8 mouse cellular contexts compared by ENCODE assay signal in genomic region chr4:132841493-132841892, GRCm38 (mm10). TPM values are rescaled to one million over a fixed set of nuclear protein-coding genes. Genes with fewer than 3 reads are reported as not detected.
DNase-seq lines count a peak whose midpoint lies in the region; ATAC-seq and TF ChIP-seq lines count a peak whose summit lies in the region.

No protein-coding gene starts in this region.

- no peak for TF ChIP-seq CTCF in lung, embryonic 14.5 days (IDR thresholded peaks at IDR 0.05; ENCODE audit: low read depth)

- H3K36me3 ChIP-seq in lung, embryonic 14.5 days (ENCODE audit: insufficient read depth): peaks cover 41% of the 10 kb centered on the region
- H3K36me3 ChIP-seq in forebrain, embryonic 12.5 days (replicated peaks): peaks cover 41% of the 10 kb centered on the region
- peaks cover 39% of the 10 kb centered on the region for H3K36me3 ChIP-seq in limb, embryonic 14.5 days (ENCODE audit: control insufficient read depth, insufficient read depth, low read length)
- H3K36me3 ChIP-seq in stomach, embryonic 14.5 days (ENCODE audit: control insufficient read depth, insufficient read depth, low read length): peaks cover 34% of the 10 kb centered on the region

- peak overlapping the region; percentile 88 for H3K9ac ChIP-seq in lung, embryonic 14.5 days
- peak overlapping the region; percentile 95 for H3K9ac ChIP-seq in forebrain, embryonic 12.5 days
- peak overlapping the region; percentile 82 for H3K9ac ChIP-seq in limb, embryonic 14.5 days (ENCODE audit: low read depth, low read length, severe bottlenecking)
- H3K9ac ChIP-seq in stomach, embryonic 14.5 days (replicated peaks; ENCODE audit: low read depth, low read length): peak overlapping the region; percentile 89

- H3K27ac ChIP-seq in lung, embryonic 14.5 days (ENCODE audit: low read depth): no peak overlapping the region
- no peak overlapping the region for H3K27ac ChIP-seq in forebrain, embryonic 12.5 days
- no peak overlapping the region for H3K27ac ChIP-seq in limb, embryonic 14.5 days (replicated peaks; ENCODE audit: low read depth, low read length)
- H3K27ac ChIP-seq in stomach, embryonic 14.5 days (ENCODE audit: low read length): no peak overlapping the region

- H3K4me3 ChIP-seq in lung, embryonic 14.5 days (ENCODE audit: low read depth, low read length): peak overlapping the region; percentile 93
- H3K4me3 ChIP-seq in forebrain, embryonic 12.5 days (replicated peaks): peak overlapping the region; percentile 88
- H3K4me3 ChIP-seq in limb, embryonic 14.5 days (replicated peaks; ENCODE audit: low read length): peak overlapping the region; percentile 67
- H3K4me3 ChIP-seq in stomach, embryonic 14.5 days (ENCODE audit: low read depth, low read length): peak overlapping the region; percentile 93

- WGBS in lung, embryonic 14.5 days: 78% methylated on average over 3 of the region's 3 CpGs
- 83% methylated on average over 3 of the region's 3 CpGs for WGBS in forebrain, embryonic 12.5 days
- 78% methylated on average over 3 of the region's 3 CpGs for WGBS in limb, embryonic 14.5 days
- WGBS in stomach, embryonic 14.5 days: 76% methylated on average over 3 of the region's 3 CpGs

- H3K27me3 ChIP-seq in lung, embryonic 14.5 days (ENCODE audit: insufficient read depth, low read length): no peaks in the 10 kb centered on the region
- no peaks in the 10 kb centered on the region for H3K27me3 ChIP-seq in forebrain, embryonic 12.5 days
- no peaks in the 10 kb centered on the region for H3K27me3 ChIP-seq in limb, embryonic 14.5 days (ENCODE audit: control insufficient read depth, insufficient read depth, low read length)
- H3K27me3 ChIP-seq in stomach, embryonic 14.5 days (ENCODE audit: control insufficient read depth, insufficient read depth, low read length): no peaks in the 10 kb centered on the region

- peak overlapping the region; percentile 65 for H3K4me2 ChIP-seq in lung, embryonic 14.5 days
- H3K4me2 ChIP-seq in forebrain, embryonic 12.5 days: peak overlapping the region; percentile 68
- H3K4me2 ChIP-seq in limb, embryonic 14.5 days (replicated peaks; ENCODE audit: low read depth, low read length, severe bottlenecking): peak overlapping the region; percentile 57
- H3K4me2 ChIP-seq in stomach, embryonic 14.5 days (replicated peaks; ENCODE audit: low read depth, low read length): peak overlapping the region; percentile 71

- TF ChIP-seq POLR2A in limb, embryonic 14.5 days (IDR thresholded peaks at IDR 0.05; ENCODE audit: borderline replicate concordance, extremely low read depth, insufficient read depth, insufficient read length): no peak

- ATAC-seq in lung, embryonic 14.5 days (ENCODE audit: insufficient read depth): no peak
- no peak for ATAC-seq in forebrain, embryonic 12.5 days (ENCODE audit: low FRiP score)
- no peak for ATAC-seq in limb, embryonic 14.5 days (ENCODE audit: low FRiP score, low read depth)
- ATAC-seq in stomach, embryonic 14.5 days (ENCODE audit: insufficient number of reproducible peaks, insufficient read depth, low FRiP score, low read depth): no peak

- no peaks in the 10 kb centered on the region for H3K9me3 ChIP-seq in lung, embryonic 14.5 days (ENCODE audit: low read depth, low read length)
- H3K9me3 ChIP-seq in forebrain, embryonic 12.5 days: no peaks in the 10 kb centered on the region
- no peaks in the 10 kb centered on the region for H3K9me3 ChIP-seq in limb, embryonic 14.5 days (ENCODE audit: control insufficient read depth, low read length)
- no peaks in the 10 kb centered on the region for H3K9me3 ChIP-seq in stomach, embryonic 14.5 days (ENCODE audit: control insufficient read depth, low read depth, low read length)

- DNase-seq in lung, embryonic 14.5 days: no peak
- DNase-seq in lung, postnatal 25 days (ENCODE audit: low spot score): no peak
- no peak for DNase-seq in limb, embryonic 14.5 days (ENCODE audit: low spot score)
- DNase-seq in frontal cortex, postnatal 14 days (ENCODE audit: low spot score in 2 of 2): no peak
- no peak for DNase-seq in retina, postnatal 1 day
- DNase-seq in cerebellum, adult 11 months: no peak

- no peaks in the 10 kb centered on the region for H3K4me1 ChIP-seq in lung, embryonic 14.5 days (ENCODE audit: insufficient read depth)
- H3K4me1 ChIP-seq in forebrain, embryonic 12.5 days: peaks cover 24% of the 10 kb centered on the region
- peaks cover 10% of the 10 kb centered on the region for H3K4me1 ChIP-seq in limb, embryonic 14.5 days (ENCODE audit: control insufficient read depth, insufficient read depth, low read length)
- H3K4me1 ChIP-seq in stomach, embryonic 14.5 days (ENCODE audit: control insufficient read depth, insufficient read depth, low read length): peaks cover 6% of the 10 kb centered on the region; the same call in 1 of the 2 replicates

RNA-seq across cellular contexts. Expression of gene Ppp1r8, which starts 1.5 kb away (rescaled TPM):
- polyA plus RNA-seq in lung, embryonic 14.5 days (2014; fragmentation: Nextera tagmentation; extraction: Ambion mirVana): 58.3 and 60.4 TPM in 2 replicates
- polyA plus RNA-seq in forebrain, embryonic 12.5 days (2016; fragmentation: Nextera tagmentation; extraction: Ambion mirVana): 73.7 and 74.7 TPM in 2 replicates
- polyA plus RNA-seq in limb, embryonic 14.5 days (2012; rRNA removed): 79.7 and 91.6 TPM in 2 replicates
- 66.2 and 68.0 TPM in 2 replicates for polyA plus RNA-seq in limb, embryonic 14.5 days (2014; fragmentation: Nextera tagmentation; extraction: Ambion mirVana)
- polyA plus RNA-seq in stomach, embryonic 14.5 days (2014; fragmentation: Nextera tagmentation; extraction: Ambion mirVana): 55.9 and 57.9 TPM in 2 replicates

RNA-seq across cellular contexts. Expression of gene Stx12, which starts 42.8 kb away (rescaled TPM):
- polyA plus RNA-seq in lung, embryonic 14.5 days (2014; fragmentation: Nextera tagmentation; extraction: Ambion mirVana): 67.4 and 68.0 TPM in 2 replicates
- 93.7 and 94.7 TPM in 2 replicates for polyA plus RNA-seq in forebrain, embryonic 12.5 days (2016; fragmentation: Nextera tagmentation; extraction: Ambion mirVana)
- polyA plus RNA-seq in limb, embryonic 14.5 days (2012; rRNA removed): 54.2 and 57.3 TPM in 2 replicates
- polyA plus RNA-seq in limb, embryonic 14.5 days (2014; fragmentation: Nextera tagmentation; extraction: Ambion mirVana): 64.6 and 65.2 TPM in 2 replicates
- 63.2 and 66.0 TPM in 2 replicates for polyA plus RNA-seq in stomach, embryonic 14.5 days (2014; fragmentation: Nextera tagmentation; extraction: Ambion mirVana)

RNA-seq across cellular contexts. Expression of gene Themis2, which starts 45.3 kb away (rescaled TPM):
- 1.4 and 1.8 TPM in 2 replicates for polyA plus RNA-seq in lung, embryonic 14.5 days (2014; fragmentation: Nextera tagmentation; extraction: Ambion mirVana)
- 0.29 and 0.67 TPM in 2 replicates for polyA plus RNA-seq in forebrain, embryonic 12.5 days (2016; fragmentation: Nextera tagmentation; extraction: Ambion mirVana)
- 2.0 and 2.1 TPM in 2 replicates for polyA plus RNA-seq in limb, embryonic 14.5 days (2012; rRNA removed)
- 1.9 and 2.4 TPM in 2 replicates for polyA plus RNA-seq in limb, embryonic 14.5 days (2014; fragmentation: Nextera tagmentation; extraction: Ambion mirVana)
- 1.1 and 1.9 TPM in 2 replicates for polyA plus RNA-seq in stomach, embryonic 14.5 days (2014; fragmentation: Nextera tagmentation; extraction: Ambion mirVana)
